Mouse (Mus musculus): ENCODE results near the gene Pglyrp3.
"Not testable (repeated sequence)": the region's sequence is repeated elsewhere in the genome, so short reads cannot be mapped to it uniquely, and the experiment has no call there.

Gene Pglyrp3
- long read RNA-seq, experiment 1, result 0 reads
- long read RNA-seq, experiment 2, result 0 reads

DNA sequence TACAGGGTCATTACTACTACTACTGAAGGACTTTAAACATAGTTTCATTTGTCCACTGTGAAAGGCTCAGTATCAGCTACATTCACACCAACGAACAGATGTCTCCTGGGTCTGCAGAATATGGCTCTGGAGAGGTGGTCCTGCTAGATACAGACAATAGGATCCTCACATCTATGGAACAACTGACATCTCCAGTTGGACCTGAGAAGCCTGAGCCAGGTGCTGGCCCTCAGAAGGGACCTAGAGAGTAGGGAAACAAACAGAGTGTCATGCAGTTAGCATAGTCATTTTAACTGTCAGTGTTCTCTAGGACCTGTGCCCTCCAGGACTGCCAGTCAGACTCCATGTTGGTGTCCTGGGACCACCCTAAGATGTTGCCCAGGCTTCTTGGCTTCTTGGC, at the start of gene Pglyrp3:
Pglyrp3 (plus strand) TSS at position 301 of the 400 bp plus-strand sequence.
- intact Hi-C loops (cut with DNase I), result no loop called here

DNA sequence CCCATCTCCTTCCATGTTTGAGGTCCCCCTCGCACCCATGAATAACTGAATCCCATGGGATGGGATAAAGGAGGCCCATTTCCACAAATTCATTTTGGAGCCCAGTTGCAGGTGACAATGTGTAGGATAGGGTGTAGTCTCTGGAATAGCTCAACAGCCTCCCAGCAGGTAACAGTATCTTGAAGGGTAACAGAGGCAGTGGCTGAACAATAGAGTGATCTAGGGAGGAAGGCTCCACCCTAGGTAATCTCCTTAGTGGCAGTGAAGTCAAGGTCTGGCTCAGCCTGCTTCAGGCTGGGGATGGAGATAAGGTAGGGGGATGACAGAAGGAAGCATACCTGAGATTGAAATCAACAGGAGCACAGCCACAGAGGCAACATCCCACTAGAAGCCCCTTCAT, 3.4 kb upstream of the Pglyrp3 start:
- intact Hi-C loops (cut with DNase I), result no loop called here

DNA sequence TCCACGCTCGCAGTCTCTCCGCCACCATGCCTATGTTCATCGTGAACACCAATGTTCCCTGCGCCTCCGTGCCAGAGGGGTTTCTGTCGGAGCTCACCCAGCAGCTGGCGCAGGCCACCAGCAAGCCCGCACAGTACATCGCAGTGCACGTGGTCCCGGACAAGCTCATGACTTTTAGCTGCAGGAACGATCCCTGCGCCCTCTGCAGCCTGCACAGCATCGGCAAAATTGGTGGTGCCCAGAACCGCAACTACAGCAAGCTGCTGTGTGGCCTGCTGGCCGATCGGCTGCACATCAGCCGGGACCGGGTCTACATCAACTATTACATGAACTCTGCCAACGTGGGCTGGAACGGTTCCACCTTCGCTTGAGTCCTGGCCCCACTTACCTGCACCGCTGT, 10.2 kb downstream of the Pglyrp3 start:
- intact Hi-C loops (cut with DNase I), result not testable (repeated sequence)

DNA sequence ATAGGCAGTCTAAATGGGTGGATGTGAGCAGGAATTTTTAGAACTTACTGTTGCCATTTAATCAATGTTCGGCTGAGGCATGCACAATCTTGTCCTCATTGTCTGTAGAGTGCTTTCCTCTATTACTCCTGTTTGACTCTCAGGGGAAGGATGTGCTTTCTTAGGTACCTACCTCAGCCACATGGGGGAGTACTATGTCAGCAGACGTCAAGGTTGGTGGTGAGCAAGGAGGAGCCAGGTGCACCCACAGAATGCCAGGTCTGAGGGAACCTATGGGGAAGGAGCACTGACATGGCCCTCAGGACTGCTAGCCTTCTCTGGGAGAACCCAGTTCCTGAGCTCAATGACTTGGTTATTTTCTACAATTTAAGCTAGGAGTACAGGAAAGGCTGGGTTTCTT, 18.8 kb downstream of the Pglyrp3 start:
- intact Hi-C loops (cut with DNase I), result no loop called here

DNA sequence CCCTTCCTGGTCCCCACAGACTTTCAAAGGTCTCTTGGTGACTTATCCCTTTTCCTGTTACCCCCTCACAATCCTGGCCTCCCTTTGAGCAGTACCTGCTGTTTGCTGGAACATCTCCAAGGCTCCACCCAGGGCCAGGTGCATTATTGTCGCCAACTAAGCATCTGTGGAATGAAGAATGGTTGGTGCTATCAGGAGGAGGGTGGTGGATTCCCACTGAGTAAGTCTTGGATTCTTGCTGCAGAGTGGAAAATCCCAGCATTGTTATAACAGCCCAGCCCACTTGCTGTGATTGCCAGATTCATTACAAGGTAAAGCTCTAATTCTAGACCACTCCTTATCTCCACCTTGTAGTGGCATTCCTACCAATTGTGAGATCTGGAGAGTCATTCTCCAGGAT, 19.5 kb downstream of the Pglyrp3 start:
- intact Hi-C loops (cut with DNase I), result no loop called here

DNA sequence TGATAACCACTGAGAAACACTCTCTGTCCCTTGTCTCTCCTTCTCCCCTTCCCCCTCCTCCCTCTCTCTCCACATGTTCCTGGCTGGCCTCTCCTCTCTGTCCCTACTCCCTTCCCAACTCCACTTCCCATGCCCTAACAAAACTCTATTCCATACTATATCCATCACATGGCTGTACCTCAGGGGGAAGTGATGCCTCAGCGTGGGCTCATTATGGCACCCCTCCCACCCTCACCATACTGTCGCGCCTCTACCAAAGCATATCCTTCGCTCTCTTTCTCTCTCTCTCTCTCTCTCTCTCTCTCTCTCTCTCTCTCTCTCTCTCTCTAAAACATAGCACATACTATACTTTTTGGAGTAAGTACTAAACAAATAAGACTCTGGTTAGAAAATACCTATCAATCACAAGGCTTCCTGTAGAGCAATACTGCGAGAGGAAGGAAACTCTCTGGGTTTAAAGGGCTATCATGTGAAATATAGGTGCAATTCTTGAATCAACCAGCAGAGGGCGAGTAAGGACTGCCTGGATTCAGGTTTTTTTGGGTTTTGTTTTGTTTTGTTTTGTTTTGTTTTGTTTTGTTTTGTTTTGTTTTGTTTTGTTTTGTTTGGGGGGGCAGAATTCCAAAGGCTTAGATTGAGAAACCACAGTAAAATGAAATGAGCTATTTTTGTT, 36.1 kb downstream of the Pglyrp3 start:
- intact Hi-C loops (cut with DNase I), result loop anchor here (2.0 kb wide), 1 partner anchor 56 kb away; no protein-coding TSS in a partner anchor

DNA sequence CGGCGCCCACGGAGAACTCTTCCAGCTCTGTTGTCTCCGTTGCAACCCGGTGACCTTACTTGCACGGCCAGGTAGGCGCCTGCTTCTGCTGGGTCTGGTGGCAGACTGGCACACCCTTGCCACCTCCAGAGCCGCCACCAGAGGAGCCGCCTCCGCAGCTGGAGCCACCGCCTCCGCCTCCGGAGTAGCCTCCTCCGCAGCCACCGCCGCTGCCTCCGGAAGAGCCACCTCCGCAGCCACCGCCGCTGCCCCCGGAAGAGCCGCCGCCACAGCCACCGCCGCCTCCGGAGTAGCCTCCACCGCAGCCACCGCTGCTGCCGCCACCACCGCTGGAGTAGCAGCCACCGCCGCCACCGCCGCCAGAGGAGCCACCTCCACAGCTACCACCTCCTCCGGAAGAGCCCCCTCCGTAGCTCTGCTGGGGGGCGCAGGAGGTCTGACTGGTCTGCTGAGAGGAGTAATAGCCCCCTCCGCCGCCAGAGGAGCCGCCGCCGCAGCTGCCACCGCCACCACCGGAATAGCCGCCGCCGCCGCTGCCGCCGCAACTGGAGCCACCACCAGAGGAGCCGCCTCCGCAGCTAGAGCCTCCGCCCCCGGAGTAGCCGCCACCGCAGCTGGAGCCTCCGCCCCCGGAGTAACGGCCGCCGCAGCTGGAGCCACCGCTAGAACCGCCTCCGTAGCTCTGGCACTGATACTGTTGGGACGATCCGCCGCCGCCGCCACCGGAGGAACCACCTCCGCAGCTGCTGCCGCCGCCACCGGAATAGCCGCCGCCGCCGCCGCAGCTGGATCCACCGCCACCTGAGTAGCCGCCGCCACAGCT, 66.3 kb downstream of the Pglyrp3 start:
- intact Hi-C loops (cut with DNase I), result no loop called here

Small RNA genes lying within 50 kb of the gene (microRNA-seq; reads per million reads assigned to microRNA genes)
- gene Gm23697 (0 reads per million in 2 experiments), gene Gm25145 (0 reads per million in 2 experiments)
